Mouse (Mus musculus): ENCODE data around the gene Eid1. TPM values are rescaled to one million over a fixed set of nuclear protein-coding genes. Genes with fewer than 3 reads are reported as not detected.

Eid1 gene
- polyA plus RNA-seq, 1 experiment from 2014 or later = 120 TPM

GRCm38 (mm10) chr2:125655391-125655790 is 17.5 kb upstream of the Eid1 start:
- Histone ChIP-seq H3K36me3 (ENCODE audit: insufficient read depth, low read length) (no peaks in the 10 kb centered on the region), H3K4me2 (ENCODE audit: low read length) (no peak overlapping the region), H3K27ac (no peak overlapping the region), H3K9me3 (replicated peaks; ENCODE audit: low read length) (no peaks in the 10 kb centered on the region), H3K27me3 (ENCODE audit: insufficient read depth, low read length) (no peaks in the 10 kb centered on the region), H3K9ac (ENCODE audit: low read depth, low read length) (no peak overlapping the region), H3K4me3 (replicated peaks; ENCODE audit: low read depth, low read length) (no peak overlapping the region), H3K4me1 (replicated peaks; ENCODE audit: insufficient read depth, low read length) (no peaks in the 10 kb centered on the region)
- WGBS = 93% methylated on average over 9 of the region's 9 CpGs
- ATAC-seq (replicated peaks; ENCODE audit: low FRiP score, low read depth) (no peak), DNase-seq (ENCODE audit: low spot score) (no peak)
- TF ChIP-seq CTCF (IDR thresholded peaks at IDR 0.05; ENCODE audit: low read depth) = no peak

- H3K9ac ChIP-seq (ENCODE audit: low read depth, low read length) = peak overlapping the region; percentile 53
- no peaks in the 10 kb centered on the region; the same call in 1 of the 2 replicates for H3K4me1 ChIP-seq (replicated peaks; ENCODE audit: insufficient read depth, low read length)
- no peaks in the 10 kb centered on the region for H3K27me3 ChIP-seq (ENCODE audit: insufficient read depth, low read length)
- peak; percentile 94 for DNase-seq (ENCODE audit: low spot score)
- peak; percentile 98 for TF ChIP-seq CTCF (IDR thresholded peaks at IDR 0.05; ENCODE audit: low read depth)
- peak; percentile 64 for ATAC-seq (replicated peaks; ENCODE audit: low FRiP score, low read depth)
- 0 out of 2 replicates have a peak overlapping the region, but pooled peaks have one; percentile 25 for H3K27ac ChIP-seq
- H3K4me2 ChIP-seq (ENCODE audit: low read length) = peak overlapping the region; percentile 70
- H3K36me3 ChIP-seq (ENCODE audit: insufficient read depth, low read length) = no peaks in the 10 kb centered on the region
- no peaks in the 10 kb centered on the region for H3K9me3 ChIP-seq (replicated peaks; ENCODE audit: low read length)
- H3K4me3 ChIP-seq (replicated peaks; ENCODE audit: low read depth, low read length) = peak overlapping the region; percentile 31
- 12% methylated on average over 10 of the region's 10 CpGs for WGBS
These were observed 12.9 kb upstream of the Eid1 start for GRCm38 (mm10) chr2:125659823-125660536.

GRCm38 (mm10) chr2:125660537-125661130 is 12.3 kb upstream of the Eid1 start:
- Histone ChIP-seq H3K27me3 (ENCODE audit: insufficient read depth, low read length) (no peaks in the 10 kb centered on the region), H3K4me3 (replicated peaks; ENCODE audit: low read depth, low read length) (peak overlapping the region; percentile 31), H3K4me1 (replicated peaks; ENCODE audit: insufficient read depth, low read length) (no peaks in the 10 kb centered on the region; the same call in 1 of the 2 replicates), H3K9ac (ENCODE audit: low read depth, low read length) (peak overlapping the region; percentile 53), H3K27ac (peak overlapping the region; percentile 25; the same call in 1 of the 2 replicates), H3K36me3 (ENCODE audit: insufficient read depth, low read length) (no peaks in the 10 kb centered on the region), H3K4me2 (ENCODE audit: low read length) (peak overlapping the region; percentile 70), H3K9me3 (replicated peaks; ENCODE audit: low read length) (no peaks in the 10 kb centered on the region)
- WGBS = 22% methylated on average over 20 of the region's 20 CpGs
- DNase-seq (ENCODE audit: low spot score) (peak; percentile 37), ATAC-seq (replicated peaks; ENCODE audit: low FRiP score, low read depth) (peak; percentile 58)
- TF ChIP-seq CTCF (IDR thresholded peaks at IDR 0.05; ENCODE audit: low read depth) = no peak

- ATAC-seq (replicated peaks; ENCODE audit: low FRiP score, low read depth) (no peak; the same call in 1 of the 2 replicates), DNase-seq (ENCODE audit: low spot score) (no peak)
- H3K27me3 ChIP-seq (ENCODE audit: insufficient read depth, low read length) = no peaks in the 10 kb centered on the region
- H3K4me3 ChIP-seq (replicated peaks; ENCODE audit: low read depth, low read length) = peak overlapping the region; percentile 31; the same call in 1 of the 2 replicates
- H3K9ac ChIP-seq (ENCODE audit: low read depth, low read length) = peak overlapping the region; percentile 53
- no peaks in the 10 kb centered on the region for H3K36me3 ChIP-seq (ENCODE audit: insufficient read depth, low read length)
- no peaks in the 10 kb centered on the region for H3K9me3 ChIP-seq (replicated peaks; ENCODE audit: low read length)
- 23% methylated on average over 4 of the region's 4 CpGs for WGBS
- H3K27ac ChIP-seq = no peak overlapping the region
- TF ChIP-seq CTCF (IDR thresholded peaks at IDR 0.05; ENCODE audit: low read depth) = no peak
- no peaks in the 10 kb centered on the region; the same call in 1 of the 2 replicates for H3K4me1 ChIP-seq (replicated peaks; ENCODE audit: insufficient read depth, low read length)
- peak overlapping the region; percentile 70 for H3K4me2 ChIP-seq (ENCODE audit: low read length)
These were observed 11.7 kb upstream of the Eid1 start for GRCm38 (mm10) chr2:125661156-125661555.

- no peak overlapping the region for H3K27ac ChIP-seq
- H3K36me3 ChIP-seq (ENCODE audit: insufficient read depth, low read length) = no peaks in the 10 kb centered on the region
- ATAC-seq (replicated peaks; ENCODE audit: low FRiP score, low read depth) (no peak), DNase-seq (ENCODE audit: low spot score) (no peak)
- H3K9ac ChIP-seq (ENCODE audit: low read depth, low read length) = no peak overlapping the region
- WGBS = 92% methylated on average over 3 of the region's 3 CpGs
- no peaks in the 10 kb centered on the region; the same call in 1 of the 2 replicates for H3K4me1 ChIP-seq (replicated peaks; ENCODE audit: insufficient read depth, low read length)
- no peak overlapping the region for H3K4me2 ChIP-seq (ENCODE audit: low read length)
- no peak for TF ChIP-seq CTCF (IDR thresholded peaks at IDR 0.05; ENCODE audit: low read depth)
- H3K9me3 ChIP-seq (replicated peaks; ENCODE audit: low read length) = no peaks in the 10 kb centered on the region
- H3K27me3 ChIP-seq (ENCODE audit: insufficient read depth, low read length) = no peaks in the 10 kb centered on the region
- no peak overlapping the region for H3K4me3 ChIP-seq (replicated peaks; ENCODE audit: low read depth, low read length)
These were observed 10.4 kb upstream of the Eid1 start for GRCm38 (mm10) chr2:125662517-125662916.

- H3K9me3 ChIP-seq (replicated peaks; ENCODE audit: low read length) = no peaks in the 10 kb centered on the region
- TF ChIP-seq CTCF (IDR thresholded peaks at IDR 0.05; ENCODE audit: low read depth) = no peak
- DNase-seq (ENCODE audit: low spot score) (no peak), ATAC-seq (replicated peaks; ENCODE audit: low FRiP score, low read depth) (no peak)
- H3K27ac ChIP-seq = no peak overlapping the region
- H3K4me2 ChIP-seq (ENCODE audit: low read length) = no peak overlapping the region
- H3K4me1 ChIP-seq (replicated peaks; ENCODE audit: insufficient read depth, low read length) = no peaks in the 10 kb centered on the region; the same call in 1 of the 2 replicates
- no peaks in the 10 kb centered on the region for H3K36me3 ChIP-seq (ENCODE audit: insufficient read depth, low read length)
- no peak overlapping the region for H3K4me3 ChIP-seq (replicated peaks; ENCODE audit: low read depth, low read length)
- H3K27me3 ChIP-seq (ENCODE audit: insufficient read depth, low read length) = no peaks in the 10 kb centered on the region
- H3K9ac ChIP-seq (ENCODE audit: low read depth, low read length) = no peak overlapping the region
- WGBS = 88% methylated on average over 5 of the region's 5 CpGs
These were observed 7.7 kb upstream of the Eid1 start for GRCm38 (mm10) chr2:125665213-125665612.

All from kidney, postnatal 0 days (tissue).